Mouse (Mus musculus): ENCODE measurements around the gene Cdkn2c.

GRCm38 (mm10) chr4:109656301-109656700 lies 10.7 kb downstream of the Cdkn2c start:
- TF ChIP-seq POLR2A (IDR thresholded peaks at IDR 0.05; ENCODE audit: control insufficient read depth, extremely low read depth, insufficient read depth, low read length, poor library complexity) = no peak
- TF ChIP-seq CTCF (IDR thresholded peaks at IDR 0.05; ENCODE audit: borderline replicate concordance, control insufficient read depth, extremely low read depth, insufficient read depth, low read length, poor library complexity) = no peak
